Mouse (Mus musculus) midbrain, embryonic 15.5 days (tissue): ENCODE data around the gene Ttc21a. TPM values are rescaled to one million over a fixed set of nuclear protein-coding genes. Genes with fewer than 3 reads are reported as not detected.

Source experiments
- ATAC-seq: fragments of 200-750 bp; cut with Nextera tagmentation; replicated peaks from 2 replicates; pipeline ENCODE4 v1.8.0; 2017; ENCODE audit warnings: moderate TSS enrichment
- H3K27ac ChIP-seq: fragments of 300-500 bp; sonication (generic); 2 replicates; pipeline ENCODE4 v1.5.1; 2015; ENCODE audit warnings: mild to moderate bottlenecking, inconsistent platforms
- H3K27me3 ChIP-seq: fragments of 300-500 bp; sonication (generic); replicated peaks from 2 replicates; pipeline ENCODE4 v1.6.1; 2015; ENCODE audit warnings: inconsistent platforms
- H3K36me3 ChIP-seq: fragments of 300-500 bp; sonication (generic); replicated peaks from 2 replicates; pipeline ENCODE4 v1.6.1; 2015; ENCODE audit warnings: inconsistent platforms
- H3K4me1 ChIP-seq: fragments of 300-500 bp; sonication (generic); 2 replicates; pipeline ENCODE4 v1.6.1; 2015; ENCODE audit warnings: inconsistent platforms
- H3K4me2 ChIP-seq: fragments of 300-500 bp; sonication (generic); 2 replicates; pipeline ENCODE4 v1.6.1; 2015; ENCODE audit warnings: inconsistent platforms, mild to moderate bottlenecking, moderate library complexity
- H3K4me3 ChIP-seq: fragments of 300-500 bp; sonication (generic); 2 replicates; pipeline ENCODE4 v1.5.1; 2015; ENCODE audit warnings: mild to moderate bottlenecking, inconsistent platforms
- H3K9ac ChIP-seq: fragments of 300-500 bp; sonication (generic); 2 replicates; pipeline ENCODE4 v1.6.1; 2015; ENCODE audit warnings: mild to moderate bottlenecking, inconsistent platforms
- H3K9me3 ChIP-seq: fragments of 300-500 bp; sonication (generic); 2 replicates; pipeline ENCODE4 v1.6.1; 2016; ENCODE audit warnings: inconsistent platforms
- WGBS: fragments of 180-500 bp; shearing (Covaris S2); methylation state at CpG from one replicate; pipeline ENCODE4 v1.1.7; 2015; ENCODE audit warnings: mixed read lengths; 5-methylcytosine and 5-hydroxymethylcytosine counted together
- polyA plus RNA-seq: library from polyadenylated mRNA; unstranded; fragments of >200 nt; fragmentation: Nextera tagmentation; extraction: Ambion mirVana; gene quantifications from 2 replicates; pipeline ENCODE4 v1.2.1, GENCODE M21; 2015

Gene Ttc21a
- polyA plus RNA-seq, 1 experiment from 2014 or later = 1.4 TPM

DNA sequence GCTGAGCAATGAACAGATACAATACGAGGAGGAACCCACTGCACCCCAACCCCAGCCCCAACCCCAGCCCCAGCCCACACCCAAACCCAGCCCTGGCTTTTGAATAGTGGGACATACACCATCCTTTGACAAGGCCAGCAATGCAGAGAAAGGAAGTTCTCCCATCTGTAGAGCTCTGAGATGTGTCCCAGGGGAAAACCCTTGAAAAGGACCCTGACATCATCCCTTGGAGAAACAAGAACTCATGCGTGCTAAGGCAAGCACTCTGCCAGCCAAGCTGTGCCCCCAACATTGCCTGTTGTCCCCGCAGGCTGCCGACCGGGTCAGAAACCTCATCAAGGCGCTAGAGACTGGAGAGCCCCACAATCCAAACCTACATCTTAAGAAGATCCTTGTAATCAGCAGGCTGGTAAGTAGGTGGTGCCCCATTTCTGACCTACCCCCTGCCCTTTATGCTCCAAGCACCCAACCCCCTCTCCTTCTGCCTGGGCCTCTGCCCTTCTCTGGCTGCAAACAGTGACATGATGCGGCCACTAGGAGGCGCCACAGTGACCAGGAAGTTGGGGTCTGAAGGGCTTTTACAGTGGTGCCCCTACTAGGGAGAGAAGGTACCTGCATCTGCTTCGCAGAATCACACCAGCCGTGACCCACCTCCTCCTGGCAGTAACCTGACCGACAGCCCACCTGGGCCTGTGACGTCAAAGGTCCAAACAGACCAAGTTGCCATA, 7.9 kb downstream of the Ttc21a start:
- H3K4me2 ChIP-seq = no peak overlapping the region
- no peak for ATAC-seq
- no peaks in the 10 kb centered on the region for H3K4me1 ChIP-seq
- no peak overlapping the region for H3K27ac ChIP-seq
- 73% methylated on average over 12 of the region's 12 CpGs for WGBS
- H3K4me3 ChIP-seq = no peak overlapping the region
- H3K9me3 ChIP-seq = no peaks in the 10 kb centered on the region
- no peaks in the 10 kb centered on the region for H3K27me3 ChIP-seq
- no peaks in the 10 kb centered on the region for H3K36me3 ChIP-seq
- no peak overlapping the region for H3K9ac ChIP-seq

GRCm38 (mm10) chr9:119948804-119949203, 11.4 kb downstream of the Ttc21a start:
- ATAC-seq = no peak
- Histone ChIP-seq H3K4me3 (no peak overlapping the region), H3K4me1 (no peaks in the 10 kb centered on the region), H3K36me3 (no peaks in the 10 kb centered on the region), H3K9ac (no peak overlapping the region), H3K4me2 (no peak overlapping the region), H3K9me3 (no peaks in the 10 kb centered on the region), H3K27ac (no peak overlapping the region), H3K27me3 (no peaks in the 10 kb centered on the region)
- WGBS = 57% methylated on average over 3 of the region's 3 CpGs

- Histone ChIP-seq H3K27ac (no peak overlapping the region), H3K4me2 (no peak overlapping the region), H3K4me3 (no peak overlapping the region), H3K4me1 (no peaks in the 10 kb centered on the region), H3K36me3 (no peaks in the 10 kb centered on the region), H3K9ac (no peak overlapping the region), H3K9me3 (no peaks in the 10 kb centered on the region), H3K27me3 (no peaks in the 10 kb centered on the region)
- ATAC-seq = no peak
- 51% methylated on average over 6 of the region's 6 CpGs for WGBS
Measured at GRCm38 (mm10) chr9:119950434-119950833, 13.0 kb downstream of the Ttc21a start.

DNA sequence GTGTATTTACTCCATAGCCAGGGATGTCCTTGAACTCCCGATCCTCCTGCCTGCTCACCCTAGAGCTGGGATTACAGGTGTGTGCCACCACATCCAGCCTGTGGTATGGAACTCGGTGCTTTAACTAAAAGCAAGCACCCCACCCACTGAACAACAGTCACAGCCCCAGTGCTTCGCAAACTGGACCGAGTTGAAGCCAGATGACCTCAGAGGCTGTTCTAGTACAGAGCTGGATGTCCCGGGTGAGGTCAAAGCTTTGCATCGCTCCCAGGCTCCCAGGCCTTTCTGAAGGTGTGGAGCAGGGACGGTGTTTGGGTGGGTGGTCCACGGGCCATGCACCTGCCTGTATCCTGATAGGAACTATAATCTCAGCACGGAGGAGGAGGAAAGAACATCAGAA, 14.0 kb downstream of the Ttc21a start:
- 90% methylated on average over 9 of the region's 9 CpGs for WGBS
- Histone ChIP-seq H3K27ac (no peak overlapping the region), H3K4me1 (no peaks in the 10 kb centered on the region), H3K4me2 (no peak overlapping the region), H3K36me3 (no peaks in the 10 kb centered on the region), H3K27me3 (no peaks in the 10 kb centered on the region), H3K4me3 (no peak overlapping the region), H3K9ac (no peak overlapping the region), H3K9me3 (no peaks in the 10 kb centered on the region)
- no peak for ATAC-seq

- Histone ChIP-seq H3K36me3 (no peaks in the 10 kb centered on the region), H3K27me3 (no peaks in the 10 kb centered on the region)
Measured at GRCm38 (mm10) chr9:119958835-119959234, 21.4 kb downstream of the Ttc21a start.

DNA sequence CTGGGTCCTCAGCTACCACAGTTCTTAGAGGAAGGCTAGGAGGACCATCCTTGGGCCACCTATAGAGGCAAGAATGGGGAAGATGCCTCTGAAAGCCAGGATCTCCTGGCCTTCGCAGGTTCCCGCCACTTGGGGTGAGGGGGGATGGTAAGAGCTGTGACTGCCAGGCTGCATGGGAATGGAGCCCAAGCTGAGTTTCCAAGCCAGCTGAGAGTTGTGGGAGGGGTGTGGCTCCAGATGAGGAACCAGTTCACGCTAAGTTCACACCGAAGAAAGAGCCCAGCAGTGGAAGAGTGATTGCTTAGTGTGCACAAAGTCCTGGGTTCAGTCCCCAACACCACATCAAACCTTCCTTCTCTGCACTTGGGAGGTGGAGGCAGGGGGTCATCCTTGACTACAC, 24.8 kb downstream of the Ttc21a start:
- no peak overlapping the region for H3K27ac ChIP-seq
- H3K9ac ChIP-seq = no peak overlapping the region
- no peak overlapping the region for H3K4me3 ChIP-seq
- 82% methylated on average over 4 of the region's 4 CpGs for WGBS
- H3K36me3 ChIP-seq = no peaks in the 10 kb centered on the region
- no peaks in the 10 kb centered on the region for H3K9me3 ChIP-seq
- H3K4me2 ChIP-seq = no peak overlapping the region
- ATAC-seq = no peak
- H3K27me3 ChIP-seq = no peaks in the 10 kb centered on the region
- H3K4me1 ChIP-seq = peaks cover 3% of the 10 kb centered on the region; the same call in 1 of the 2 replicates

More at GRCm38 (mm10) chr9:119958835-119959234, 21.4 kb downstream of the Ttc21a start:
- H3K9ac ChIP-seq = no peak overlapping the region
- no peak for ATAC-seq
- no peaks in the 10 kb centered on the region for H3K9me3 ChIP-seq
- peaks cover 3% of the 10 kb centered on the region; the same call in 1 of the 2 replicates for H3K4me1 ChIP-seq
- WGBS = 87% methylated on average over 9 of the region's 9 CpGs
- no peak overlapping the region for H3K4me3 ChIP-seq
- no peak overlapping the region for H3K27ac ChIP-seq
- no peak overlapping the region for H3K4me2 ChIP-seq

DNA sequence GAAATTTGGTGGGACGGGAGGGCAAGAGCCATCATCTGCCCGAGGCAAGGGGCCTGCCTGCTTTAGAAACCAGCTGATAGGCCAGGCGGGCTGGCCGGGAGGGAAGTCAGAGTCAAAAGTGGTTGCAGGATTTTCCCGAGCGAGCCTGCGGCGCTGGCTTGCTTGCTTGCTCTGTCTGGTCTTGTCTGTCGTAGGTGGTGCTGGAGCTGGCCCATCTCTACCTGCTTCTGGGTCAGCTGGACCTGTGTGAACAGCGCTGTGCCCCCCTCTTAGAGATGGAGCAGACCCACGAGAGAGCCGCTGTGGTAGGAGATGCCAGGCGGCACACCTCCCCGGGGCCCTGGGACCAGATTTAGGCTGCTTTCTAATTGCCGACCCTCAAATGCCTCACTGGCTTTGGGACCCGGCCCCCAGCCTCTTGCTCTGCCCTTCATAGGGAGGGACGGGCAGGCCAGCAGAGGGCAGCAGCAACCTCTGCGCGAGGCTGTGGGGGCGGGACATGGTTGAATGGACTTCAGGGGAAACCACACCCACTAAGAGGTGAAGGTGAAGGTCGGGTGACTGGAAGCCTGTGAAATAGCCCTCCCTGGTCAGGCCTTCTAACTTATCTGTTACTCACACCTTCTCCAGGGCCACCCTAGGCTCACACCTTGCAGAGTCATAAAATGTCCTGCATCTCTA, 25.7 kb downstream of the Ttc21a start:
- H3K9ac ChIP-seq = no peak overlapping the region
- no peak overlapping the region for H3K4me2 ChIP-seq
- no peak overlapping the region for H3K4me3 ChIP-seq
- ATAC-seq = no peak
- H3K9me3 ChIP-seq = no peaks in the 10 kb centered on the region
- no peak overlapping the region for H3K27ac ChIP-seq
- H3K27me3 ChIP-seq = no peaks in the 10 kb centered on the region
- peaks cover 3% of the 10 kb centered on the region; the same call in 1 of the 2 replicates for H3K4me1 ChIP-seq
- no peaks in the 10 kb centered on the region for H3K36me3 ChIP-seq
- 9% methylated on average over 21 of the region's 21 CpGs for WGBS

DNA sequence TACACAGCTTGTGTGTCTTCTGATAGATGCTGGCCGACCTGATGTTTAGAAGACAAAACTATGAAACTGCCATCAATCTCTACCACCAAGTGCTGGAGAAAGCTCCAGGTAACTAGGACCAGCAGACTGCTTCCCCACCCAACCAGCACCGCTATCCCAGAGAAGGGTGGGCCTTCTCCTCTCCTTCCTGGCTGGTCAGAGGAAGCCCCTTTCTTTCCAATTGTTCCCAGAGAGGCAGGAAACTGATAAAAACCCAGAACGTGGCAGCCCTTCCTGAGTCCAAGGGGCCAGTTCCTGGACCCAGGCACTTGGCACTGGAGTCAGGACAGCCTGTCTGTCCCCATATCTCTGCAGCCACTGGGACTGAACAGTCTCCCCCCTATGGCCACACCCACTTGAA, 26.8 kb downstream of the Ttc21a start:
- H3K36me3 ChIP-seq = no peaks in the 10 kb centered on the region

GRCm38 (mm10) chr9:119965186-119965585, 27.8 kb downstream of the Ttc21a start:
- Histone ChIP-seq H3K4me2 (no peak overlapping the region), H3K9me3 (no peaks in the 10 kb centered on the region), H3K4me3 (no peak overlapping the region), H3K9ac (no peak overlapping the region), H3K27me3 (no peaks in the 10 kb centered on the region), H3K4me1 (peaks cover 6% of the 10 kb centered on the region; the same call in 1 of the 2 replicates), H3K27ac (no peak overlapping the region), H3K36me3 (no peaks in the 10 kb centered on the region)
- no peak for ATAC-seq
- 84% methylated on average over 3 of the region's 3 CpGs for WGBS

More for the DNA sequence above, 26.8 kb downstream of the Ttc21a start:
- H3K4me2 ChIP-seq = no peak overlapping the region
- ATAC-seq = no peak
- H3K4me1 ChIP-seq = peaks cover 3% of the 10 kb centered on the region; the same call in 1 of the 2 replicates
- no peak overlapping the region for H3K4me3 ChIP-seq
- H3K9ac ChIP-seq = no peak overlapping the region
- no peaks in the 10 kb centered on the region for H3K27me3 ChIP-seq
- 84% methylated on average over 3 of the region's 3 CpGs for WGBS
- no peaks in the 10 kb centered on the region for H3K9me3 ChIP-seq
- no peak overlapping the region for H3K27ac ChIP-seq

DNA sequence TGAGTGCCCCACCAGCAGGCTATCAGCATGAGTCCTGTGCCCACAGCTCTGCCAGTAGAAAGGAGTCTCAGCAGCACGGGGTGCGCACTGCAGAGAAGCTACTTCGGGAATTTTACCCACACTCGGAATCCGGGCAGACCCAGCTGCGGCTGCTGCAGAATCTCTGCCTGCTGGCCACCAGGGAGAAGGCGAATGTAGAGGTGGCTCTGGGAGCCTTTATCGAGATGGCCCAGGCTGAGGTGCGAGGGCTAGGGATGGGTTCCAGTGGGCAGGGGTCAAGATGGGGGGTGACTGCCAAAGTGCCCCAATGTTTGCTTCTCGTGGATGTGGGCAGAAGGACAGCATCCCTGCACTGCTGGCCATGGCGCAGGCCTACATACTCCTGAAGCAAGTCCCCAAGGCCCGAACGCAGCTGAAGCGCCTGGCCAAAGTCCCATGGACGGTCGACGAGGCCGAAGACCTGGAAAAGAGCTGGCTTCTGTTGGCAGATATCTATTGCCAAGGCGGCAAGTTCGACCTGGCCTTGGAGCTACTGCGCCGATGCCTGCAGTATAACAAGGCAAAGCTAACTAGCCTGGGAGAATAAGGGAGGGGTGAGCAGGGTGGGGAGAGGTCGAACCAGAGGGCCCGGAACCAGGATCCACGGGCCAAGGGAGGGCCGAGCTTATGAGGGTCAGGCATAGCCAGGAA, 29.0 kb downstream of the Ttc21a start:
- H3K9me3 ChIP-seq = no peaks in the 10 kb centered on the region
- no peak overlapping the region for H3K27ac ChIP-seq
- WGBS = 85% methylated on average over 26 of the region's 26 CpGs
- no peak overlapping the region for H3K9ac ChIP-seq
- no peak for ATAC-seq
- no peak overlapping the region for H3K4me2 ChIP-seq
- H3K4me1 ChIP-seq = peaks cover 18% of the 10 kb centered on the region
- H3K36me3 ChIP-seq = no peaks in the 10 kb centered on the region
- H3K4me3 ChIP-seq = no peak overlapping the region
- no peaks in the 10 kb centered on the region for H3K27me3 ChIP-seq

GRCm38 (mm10) chr9:119969811-119970210, 32.4 kb downstream of the Ttc21a start:
- ATAC-seq = no peak
- H3K27me3 ChIP-seq = no peaks in the 10 kb centered on the region
- no peaks in the 10 kb centered on the region for H3K36me3 ChIP-seq
- H3K4me3 ChIP-seq = no peak overlapping the region
- 88% methylated on average over 7 of the region's 7 CpGs for WGBS
- peaks cover 17% of the 10 kb centered on the region for H3K4me1 ChIP-seq
- no peak overlapping the region for H3K27ac ChIP-seq
- H3K9ac ChIP-seq = no peak overlapping the region
- H3K9me3 ChIP-seq = no peaks in the 10 kb centered on the region
- no peak overlapping the region for H3K4me2 ChIP-seq

DNA sequence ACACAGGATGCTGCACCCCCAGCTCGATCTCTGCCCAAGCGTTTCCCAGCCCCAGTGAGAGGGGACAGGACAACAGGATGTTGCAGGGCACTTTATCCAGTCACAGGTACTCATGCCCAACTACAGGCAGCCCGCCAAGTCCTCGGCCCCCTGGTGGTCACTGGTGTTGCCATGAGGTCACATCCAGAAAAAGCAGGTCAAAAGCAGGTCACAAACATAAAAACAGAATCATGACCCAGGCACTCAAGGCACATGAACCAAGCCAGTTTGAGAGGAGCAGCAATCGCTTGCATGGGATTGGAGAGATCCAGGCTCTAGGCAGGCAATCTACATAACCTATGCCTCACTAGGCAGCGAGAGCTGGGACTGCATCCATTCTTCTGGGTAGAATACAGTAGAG, 32.8 kb downstream of the Ttc21a start:
- Histone ChIP-seq H3K4me3 (no peak overlapping the region), H3K9ac (no peak overlapping the region), H3K4me2 (no peak overlapping the region), H3K4me1 (peaks cover 17% of the 10 kb centered on the region), H3K36me3 (no peaks in the 10 kb centered on the region), H3K27ac (0 out of 2 replicates have a peak overlapping the region, but pooled peaks have one; percentile 40), H3K27me3 (no peaks in the 10 kb centered on the region), H3K9me3 (no peaks in the 10 kb centered on the region)
- WGBS = 45% methylated on average over 6 of the region's 6 CpGs
- no peak for ATAC-seq
